Comparison of ENCODE assay signal across 9 mouse cellular contexts in genomic region chr2:167712872-167713821, GRCm38 (mm10). TPM values are rescaled to one million over a fixed set of nuclear protein-coding genes. Genes with fewer than 3 reads are reported as not detected.
DNase-seq lines count a peak whose midpoint lies in the region; TF ChIP-seq lines count a peak whose summit lies in the region.
"Had no signal": no experiment of that assay in that cellular context is flagged by ENCODE, and none has a peak within 500 bp of the region (broad histone marks: within the 10 kb centered on the region; RNA-seq: fewer than 3 reads in every experiment).

No protein-coding gene starts in this region.

- no peaks in the 10 kb centered on the region for H3K27me3 ChIP-seq in ES-Bruce4 (ENCODE audit: control insufficient read depth, insufficient read depth, low read length, poor library complexity, severe bottlenecking)
- H3K27me3 ChIP-seq in spleen, adult 2 months (ENCODE audit: control insufficient read depth, insufficient read depth, low read length) = no peaks in the 10 kb centered on the region
- H3K27me3 ChIP-seq: hindbrain, embryonic 15.5 days had no signal

- no peaks in the 10 kb centered on the region for H3K9me3 ChIP-seq in ES-Bruce4 (replicated peaks; ENCODE audit: control insufficient read depth, insufficient read depth, low read length, poor library complexity, severe bottlenecking)
- H3K9me3 ChIP-seq: hindbrain, embryonic 15.5 days had no signal

- no peak overlapping the region for H3K9ac ChIP-seq in ES-Bruce4 (ENCODE audit: low read depth, poor library complexity, severe bottlenecking)
- H3K9ac ChIP-seq: hindbrain, embryonic 15.5 days had no signal

- H3K4me3 ChIP-seq in ES-Bruce4 (ENCODE audit: low read depth, low read length) = no peak overlapping the region
- H3K4me3 ChIP-seq in spleen, adult 2 months (ENCODE audit: extremely low read depth, insufficient read depth, insufficient read length) = peak overlapping the region; percentile 31
- H3K4me3 ChIP-seq: hindbrain, embryonic 15.5 days had no signal

- no peak for TF ChIP-seq EP300 in ES-Bruce4 (IDR thresholded peaks at IDR 0.05; ENCODE audit: insufficient read depth, low read depth, low read length)

- DNase-seq in B cell, adult 2 months = peak; percentile 79
- peak; percentile 59 for DNase-seq in heart, adult 8-10 months (ENCODE audit: low spot score)
- DNase-seq in kidney, postnatal 25 days = peak; percentile 65 to 86
- peak; percentile 27 to 49 for DNase-seq in spleen, adult 2 months (ENCODE audit: low read depth in 1 of 2, low spot score in 2 of 2)
- no peak for DNase-seq in layer of hippocampus, adult 8-10 months (ENCODE audit: low spot score in 2 of 2)
- DNase-seq in frontal cortex, postnatal 14 days (ENCODE audit: low spot score in 2 of 2) = no peak
- DNase-seq in cerebellum, postnatal 25 days = no peak

- peaks cover 4% of the 10 kb centered on the region for H3K4me1 ChIP-seq in ES-Bruce4 (ENCODE audit: control insufficient read depth, insufficient read depth, low read length)
- peaks cover 7% of the 10 kb centered on the region; the same call in 1 of the 2 replicates for H3K4me1 ChIP-seq in spleen, adult 2 months (ENCODE audit: control insufficient read depth, insufficient read depth, insufficient read length)
- H3K4me1 ChIP-seq: hindbrain, embryonic 15.5 days had no signal

- no peak for TF ChIP-seq POLR2A in ES-Bruce4 (IDR thresholded peaks at IDR 0.05; ENCODE audit: insufficient read depth, low read length)
- no peak for TF ChIP-seq POLR2A in spleen, adult 2 months (IDR thresholded peaks at IDR 0.05; ENCODE audit: low read depth, low read length)

- H3K36me3 ChIP-seq in ES-Bruce4 (ENCODE audit: control insufficient read depth, insufficient read depth, low read length, poor library complexity, severe bottlenecking) = no peaks in the 10 kb centered on the region
- H3K36me3 ChIP-seq in spleen, adult 2 months (ENCODE audit: control insufficient read depth, insufficient read depth, low read length) = no peaks in the 10 kb centered on the region
- H3K36me3 ChIP-seq: hindbrain, embryonic 15.5 days had no signal

- peak; percentile 72 for TF ChIP-seq CTCF in ES-Bruce4 (IDR thresholded peaks at IDR 0.05; ENCODE audit: low read depth, low read length)
- TF ChIP-seq CTCF in spleen, adult 2 months (IDR thresholded peaks at IDR 0.05; ENCODE audit: extremely low read depth, insufficient read depth, insufficient read length, insufficient replicate concordance) = peak; percentile 49; the same call in 1 of the 2 replicates

- 29% methylated on average over 19 of the region's 23 CpGs for WGBS in spleen, adult 2 months

- no peak overlapping the region for H3K27ac ChIP-seq in ES-Bruce4 (ENCODE audit: insufficient read depth, low read length)
- peak overlapping the region; percentile 79 for H3K27ac ChIP-seq in spleen, adult 2 months (ENCODE audit: insufficient read depth, low read length)
- H3K27ac ChIP-seq: hindbrain, embryonic 15.5 days had no signal

RNA-seq across cellular contexts. Expression of gene Tmem189, which starts 23.5 kb away (rescaled TPM):
- polyA plus RNA-seq in ES-Bruce4 (2011; ENCODE audit: insufficient read depth, insufficient read length, low read depth, missing spikeins) = 41.9 and 45.6 TPM in 2 replicates
- total RNA-seq in heart, adult 8-10 months (2022) = 10 to 100 TPM; 22.6 to 26.6 (median 23.4) TPM
- 90.7 and 126 TPM in 2 replicates for polyA plus RNA-seq in spleen, adult 2 months (2012; rRNA removed)
- 10 to 100 TPM; 44.5 to 47.5 (median 46.8) TPM for total RNA-seq in layer of hippocampus, adult 8-10 months (2022)

RNA-seq across cellular contexts. Expression of gene Cebpb, which starts 24.4 kb away (rescaled TPM):
- 9.2 and 10.4 TPM in 2 replicates for polyA plus RNA-seq in ES-Bruce4 (2011; ENCODE audit: insufficient read depth, insufficient read length, low read depth, missing spikeins)
- 100 to 1,000 TPM in 1 of 4 experiments, 10 to 100 TPM in 3; 55.1 to 104 (median 84.0) TPM for total RNA-seq in heart, adult 8-10 months (2022)
- polyA plus RNA-seq in spleen, adult 2 months (2012; rRNA removed) = 68.5 and 161 TPM in 2 replicates
- total RNA-seq in layer of hippocampus, adult 8-10 months (2022) = 10 to 100 TPM; 21.3 to 37.2 (median 25.6) TPM

RNA-seq across cellular contexts. Expression of gene Gm20431, which starts 51.9 kb away (rescaled TPM):
- 3.2 and 7.0 TPM in 2 replicates for polyA plus RNA-seq in ES-Bruce4 (2011; ENCODE audit: insufficient read depth, insufficient read length, low read depth, missing spikeins)
- total RNA-seq in heart, adult 8-10 months (2022) = 10 to 100 TPM; 15.3 to 19.4 (median 18.2) TPM
- 13.2 TPM in 1 of 2 replicates, not detected in the other for polyA plus RNA-seq in spleen, adult 2 months (2012; rRNA removed)
- total RNA-seq in layer of hippocampus, adult 8-10 months (2022) = 10 to 100 TPM; 35.0 to 46.6 (median 40.9) TPM

Comparison
In these comparisons a context has a peak if more than half of its experiments do, and no peak if none do; other contexts are left out.
1. DNase-seq: peak in B cell, adult 2 months (2 of 2), heart, adult 8-10 months (single experiment), kidney, postnatal 25 days (2 of 2) and spleen, adult 2 months (2 of 2); none in layer of hippocampus, adult 8-10 months (0 of 2), frontal cortex, postnatal 14 days (0 of 2) and cerebellum, postnatal 25 days (0 of 2).